Mouse (Mus musculus): ENCODE measurements at regions not wholly inside any gene's neighbourhood (a gene's known extent, or its start where the extent isn't known, plus 50 kb on each side); places are given as distances from the start of the nearest gene placed in this dataset.
A peak's percentile ranks its signal among the peaks of the same experiment; 100 is the strongest.

GRCm38 (mm10) chr11:43998046-43998725 is 97.2 kb upstream of the Adra1b start:
- Histone ChIP-seq H3K27me3 (peaks cover 25% of the 10 kb centered on the region), H3K4me1 (peaks cover 5% of the 10 kb centered on the region), H3K4me3 (no peak overlapping the region), H3K9me3 (no peaks in the 10 kb centered on the region), H3K27ac (replicated peaks) (no peak overlapping the region), H3K36me3 (no peaks in the 10 kb centered on the region), H3K4me2 (replicated peaks) (no peak overlapping the region), H3K9ac (replicated peaks) (no peak overlapping the region)
- no peak for ATAC-seq (replicated peaks)
- 80% methylated on average over 12 of the region's 12 CpGs for WGBS

DNA sequence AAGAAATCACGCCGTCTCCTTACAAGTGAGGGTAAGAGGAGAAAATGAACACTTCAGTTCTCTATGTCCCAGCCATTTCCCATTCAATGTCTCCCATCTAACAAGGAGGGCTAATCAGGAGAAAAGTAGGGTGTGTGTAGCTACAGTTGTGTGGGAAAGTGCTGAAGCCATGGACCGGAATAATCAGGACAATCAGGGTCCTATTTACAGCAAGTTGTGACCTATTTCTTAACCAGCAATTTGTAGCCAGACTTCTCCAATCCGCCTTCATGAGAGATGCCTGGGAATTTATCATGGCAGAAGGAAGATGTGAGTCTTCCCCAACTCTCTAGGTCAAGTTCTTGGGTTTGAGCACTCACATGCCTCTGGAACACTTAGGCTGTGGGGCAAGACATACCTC is 99.0 kb upstream of the Adra1b start:
- H3K4me1 ChIP-seq: peaks cover 5% of the 10 kb centered on the region
- no peak overlapping the region for H3K4me3 ChIP-seq
- no peak overlapping the region for H3K9ac ChIP-seq (replicated peaks)
- no peak overlapping the region for H3K27ac ChIP-seq (replicated peaks)
- peaks cover 30% of the 10 kb centered on the region for H3K27me3 ChIP-seq
- no peak overlapping the region for H3K4me2 ChIP-seq (replicated peaks)
- WGBS: 85% methylated on average over 4 of the region's 4 CpGs
- H3K9me3 ChIP-seq: no peaks in the 10 kb centered on the region
- H3K36me3 ChIP-seq: no peaks in the 10 kb centered on the region
- ATAC-seq (replicated peaks): no peak

GRCm38 (mm10) chr11:44001843-44002589 is 101.0 kb upstream of the Adra1b start:
- no peaks in the 10 kb centered on the region for H3K36me3 ChIP-seq
- no peak for ATAC-seq (replicated peaks)
- H3K4me2 ChIP-seq (replicated peaks): no peak overlapping the region
- no peak overlapping the region for H3K9ac ChIP-seq (replicated peaks)
- peaks cover 5% of the 10 kb centered on the region for H3K4me1 ChIP-seq
- no peak overlapping the region for H3K4me3 ChIP-seq
- H3K27ac ChIP-seq (replicated peaks): no peak overlapping the region
- 88% methylated on average over 7 of the region's 7 CpGs for WGBS
- no peaks in the 10 kb centered on the region for H3K9me3 ChIP-seq
- H3K27me3 ChIP-seq: peaks cover 48% of the 10 kb centered on the region

DNA sequence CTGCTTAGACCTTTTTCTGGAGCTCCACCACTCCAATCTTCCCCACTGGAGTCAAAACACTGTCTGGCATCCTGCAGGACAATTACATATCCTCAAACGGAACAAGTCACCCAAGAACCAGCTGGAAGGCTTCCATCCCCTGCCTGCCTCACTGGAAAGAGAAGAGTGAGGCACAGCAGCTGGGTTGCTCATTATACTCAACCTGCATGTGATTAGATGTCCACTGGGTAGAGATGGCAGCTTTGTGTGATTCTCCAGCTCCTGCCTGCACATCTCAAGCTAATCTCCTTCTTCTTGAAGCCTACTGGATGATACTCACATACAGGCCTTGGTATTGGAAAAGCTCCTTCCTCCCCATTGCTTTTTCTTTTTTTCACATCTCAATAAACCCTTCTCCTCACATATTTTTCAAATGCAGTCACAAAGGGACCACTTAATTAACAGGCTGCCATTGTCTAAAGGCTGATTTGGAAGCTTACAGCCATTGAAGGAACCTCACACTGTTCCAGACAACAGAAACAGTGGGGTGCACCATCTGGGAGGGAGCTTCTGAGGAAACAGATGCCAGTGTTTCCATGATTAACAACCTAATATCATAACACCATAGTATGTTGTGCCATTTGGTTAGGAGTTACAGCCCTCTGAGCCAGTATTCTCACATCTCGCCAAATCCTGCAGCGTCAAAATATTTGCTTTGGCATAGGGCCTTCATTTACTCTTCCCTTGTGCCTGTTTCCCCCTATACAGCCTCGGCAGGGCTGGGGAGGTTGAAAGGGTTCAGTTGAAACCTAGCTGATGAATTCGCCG is 101.9 kb upstream of the Adra1b start:
- WGBS: 22% methylated on average over 6 of the region's 6 CpGs
- no peak overlapping the region for H3K27ac ChIP-seq (replicated peaks)
- no peak overlapping the region for H3K9ac ChIP-seq (replicated peaks)
- peaks cover 5% of the 10 kb centered on the region for H3K4me1 ChIP-seq
- no peak overlapping the region for H3K4me2 ChIP-seq (replicated peaks)
- no peaks in the 10 kb centered on the region for H3K36me3 ChIP-seq
- peaks cover 44% of the 10 kb centered on the region for H3K27me3 ChIP-seq
- H3K9me3 ChIP-seq: no peaks in the 10 kb centered on the region
- ATAC-seq (replicated peaks): peak; percentile 92
- H3K4me3 ChIP-seq: no peak overlapping the region

DNA sequence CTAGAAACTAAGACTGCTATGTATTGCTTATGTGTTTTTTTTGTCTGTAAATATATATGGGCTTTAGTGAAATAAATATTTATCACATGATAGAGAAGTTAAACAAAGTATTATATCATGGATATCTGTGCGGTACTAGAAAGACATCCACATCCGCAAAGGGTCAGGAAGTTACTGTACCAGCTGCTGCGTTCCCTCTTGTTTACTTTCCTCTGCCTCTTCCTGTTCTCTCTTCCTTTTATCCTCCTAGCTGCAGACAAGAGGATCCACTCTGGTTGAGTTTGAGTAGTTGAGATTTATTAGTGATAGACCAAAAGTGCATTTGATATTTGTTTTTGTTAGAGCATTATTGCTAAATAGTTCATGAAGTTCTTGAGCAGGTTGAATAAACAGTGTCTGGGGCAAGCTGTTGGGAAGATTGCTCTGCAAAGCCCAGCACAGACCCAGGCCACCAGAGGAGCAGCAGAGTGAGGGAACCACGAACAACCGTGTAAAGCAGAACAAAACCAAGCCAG is 106.6 kb upstream of the Adra1b start:
- no peak overlapping the region for H3K27ac ChIP-seq (replicated peaks)
- H3K4me3 ChIP-seq: no peak overlapping the region
- no peak overlapping the region for H3K4me2 ChIP-seq (replicated peaks)
- H3K9me3 ChIP-seq: no peaks in the 10 kb centered on the region
- ATAC-seq (replicated peaks): no peak
- peaks cover 5% of the 10 kb centered on the region for H3K4me1 ChIP-seq
- H3K36me3 ChIP-seq: no peaks in the 10 kb centered on the region
- WGBS: 91% methylated on average over 5 of the region's 5 CpGs
- no peak overlapping the region for H3K9ac ChIP-seq (replicated peaks)
- H3K27me3 ChIP-seq: peaks cover 53% of the 10 kb centered on the region; the same call in 1 of the 2 replicates

- H3K9ac ChIP-seq (replicated peaks): no peak overlapping the region
- H3K4me2 ChIP-seq (replicated peaks): no peak overlapping the region
- no peaks in the 10 kb centered on the region for H3K4me1 ChIP-seq
- H3K27me3 ChIP-seq: peaks cover 42% of the 10 kb centered on the region; the same call in 1 of the 2 replicates
- H3K27ac ChIP-seq (replicated peaks): no peak overlapping the region
- no peaks in the 10 kb centered on the region for H3K36me3 ChIP-seq
- ATAC-seq (replicated peaks): no peak
- no peak overlapping the region for H3K4me3 ChIP-seq
- 84% methylated on average over 5 of the region's 5 CpGs for WGBS
- H3K9me3 ChIP-seq: no peaks in the 10 kb centered on the region
These were observed 111.3 kb upstream of the Adra1b start for GRCm38 (mm10) chr11:44012314-44012713.

- no peaks in the 10 kb centered on the region for H3K9me3 ChIP-seq
- no peak overlapping the region for H3K9ac ChIP-seq (replicated peaks)
- H3K27me3 ChIP-seq: peaks cover 33% of the 10 kb centered on the region; the same call in 1 of the 2 replicates
- no peak overlapping the region for H3K4me3 ChIP-seq
- 83% methylated on average over 1 of the region's 1 CpGs for WGBS
- no peaks in the 10 kb centered on the region for H3K36me3 ChIP-seq
- H3K4me1 ChIP-seq: no peaks in the 10 kb centered on the region
- ATAC-seq (replicated peaks): no peak
- no peak overlapping the region for H3K4me2 ChIP-seq (replicated peaks)
- H3K27ac ChIP-seq (replicated peaks): no peak overlapping the region
These were observed 112.8 kb upstream of the Adra1b start for GRCm38 (mm10) chr11:44013841-44014240.

- 58% methylated on average over 4 of the region's 4 CpGs for WGBS
- no peak for ATAC-seq (replicated peaks)
- H3K4me2 ChIP-seq (replicated peaks): no peak overlapping the region
- peaks cover 3% of the 10 kb centered on the region; the same call in 1 of the 2 replicates for H3K27me3 ChIP-seq
- H3K9me3 ChIP-seq: no peaks in the 10 kb centered on the region
- no peaks in the 10 kb centered on the region for H3K4me1 ChIP-seq
- H3K27ac ChIP-seq (replicated peaks): no peak overlapping the region
- H3K36me3 ChIP-seq: no peaks in the 10 kb centered on the region
- no peak overlapping the region for H3K4me3 ChIP-seq
- H3K9ac ChIP-seq (replicated peaks): no peak overlapping the region
These were observed 120.6 kb upstream of the Adra1b start for GRCm38 (mm10) chr11:44021638-44022037.

DNA sequence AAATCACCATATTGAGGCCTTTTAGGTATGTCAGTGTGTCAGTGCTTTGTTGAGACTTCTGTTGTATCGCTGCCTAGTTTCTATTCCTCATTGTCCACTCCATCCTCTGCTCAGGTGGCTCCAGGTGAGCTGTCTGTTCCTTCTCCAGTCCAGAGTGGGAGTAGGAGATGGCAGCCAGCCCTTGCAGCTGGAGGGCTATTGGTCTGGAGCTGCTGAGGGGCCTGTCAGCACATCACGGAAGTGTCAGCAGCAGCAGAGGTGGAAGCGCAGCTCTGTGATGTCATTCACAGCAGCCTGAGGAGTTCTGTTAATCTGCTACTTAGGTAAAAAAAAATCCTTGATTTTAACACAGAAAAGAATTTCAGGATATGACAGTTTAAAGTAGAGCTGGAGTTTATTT is 126.0 kb upstream of the Adra1b start:
- Histone ChIP-seq H3K36me3 (no peaks in the 10 kb centered on the region), H3K9me3 (no peaks in the 10 kb centered on the region), H3K27me3 (no peaks in the 10 kb centered on the region), H3K9ac (replicated peaks) (no peak overlapping the region), H3K27ac (replicated peaks) (no peak overlapping the region), H3K4me3 (no peak overlapping the region), H3K4me2 (replicated peaks) (no peak overlapping the region), H3K4me1 (no peaks in the 10 kb centered on the region)
- 89% methylated on average over 3 of the region's 3 CpGs for WGBS
- no peak for ATAC-seq (replicated peaks)

GRCm38 (mm10) chr11:44046083-44046482 is 145.1 kb upstream of the Adra1b start:
- Histone ChIP-seq H3K9me3 (no peaks in the 10 kb centered on the region), H3K4me3 (no peak overlapping the region), H3K27me3 (peaks cover 20% of the 10 kb centered on the region), H3K9ac (replicated peaks) (no peak overlapping the region), H3K36me3 (no peaks in the 10 kb centered on the region), H3K27ac (replicated peaks) (no peak overlapping the region), H3K4me1 (no peaks in the 10 kb centered on the region), H3K4me2 (replicated peaks) (no peak overlapping the region)
- ATAC-seq (replicated peaks): peak; percentile 57; the same call in 1 of the 2 replicates
- 3% methylated on average over 2 of the region's 2 CpGs for WGBS

GRCm38 (mm10) chr11:44049253-44049976 is 148.4 kb upstream of the Adra1b start:
- H3K4me1 ChIP-seq: no peaks in the 10 kb centered on the region
- H3K4me2 ChIP-seq (replicated peaks): no peak overlapping the region
- H3K36me3 ChIP-seq: no peaks in the 10 kb centered on the region
- no peak for ATAC-seq (replicated peaks)
- peaks cover 20% of the 10 kb centered on the region for H3K27me3 ChIP-seq
- H3K9me3 ChIP-seq: no peaks in the 10 kb centered on the region
- H3K4me3 ChIP-seq: no peak overlapping the region
- no peak overlapping the region for H3K9ac ChIP-seq (replicated peaks)
- no peak overlapping the region for H3K27ac ChIP-seq (replicated peaks)
- 75% methylated on average over 5 of the region's 5 CpGs for WGBS

Measured in forebrain, embryonic 15.5 days (tissue).